Mouse (Mus musculus) cerebellum, adult 9-11 months (tissue): ENCODE measurements around the gene Sgsm3.

Source experiments
- DNase-seq: peaks from one replicate; pipeline ENCODE4 v3.0.0; 2022

Gene Sgsm3

GRCm38 (mm10) chr15:80983264-80983663 lies 5.7 kb downstream of the Sgsm3 start:
- no peak for DNase-seq

GRCm38 (mm10) chr15:80988331-80988730 lies 10.8 kb downstream of the Sgsm3 start:
- DNase-seq: no peak

GRCm38 (mm10) chr15:80989712-80990111 lies 12.1 kb downstream of the Sgsm3 start:
- DNase-seq: no peak

- DNase-seq: no peak
These were observed 17.4 kb downstream of the Sgsm3 start for GRCm38 (mm10) chr15:80994959-80995358.

- DNase-seq: no peak
These were observed 18.7 kb downstream of the Sgsm3 start for GRCm38 (mm10) chr15:80996090-80996835.

- DNase-seq: no peak
These were observed 19.5 kb downstream of the Sgsm3 start for GRCm38 (mm10) chr15:80997077-80997476.

- DNase-seq: no peak
These were observed 23.0 kb downstream of the Sgsm3 start for GRCm38 (mm10) chr15:81000419-81001138.

- peak; percentile 70 for DNase-seq
These were observed 28.7 kb downstream of the Sgsm3 start for GRCm38 (mm10) chr15:81006127-81006735.

- DNase-seq: no peak
These were observed 29.8 kb downstream of the Sgsm3 start for GRCm38 (mm10) chr15:81007339-81007738.

- no peak for DNase-seq
These were observed 30.3 kb downstream of the Sgsm3 start for GRCm38 (mm10) chr15:81007905-81008304.

GRCm38 (mm10) chr15:81008689-81009123 lies 31.1 kb downstream of the Sgsm3 start:
- DNase-seq: no peak

- DNase-seq: peak; percentile 46
These were observed 32.5 kb downstream of the Sgsm3 start for GRCm38 (mm10) chr15:81010114-81010513.

- no peak for DNase-seq
These were observed 34.0 kb downstream of the Sgsm3 start for GRCm38 (mm10) chr15:81011523-81011922.

GRCm38 (mm10) chr15:81012359-81012758 lies 34.8 kb downstream of the Sgsm3 start:
- DNase-seq: no peak

- no peak for DNase-seq
These were observed 35.6 kb downstream of the Sgsm3 start for GRCm38 (mm10) chr15:81013186-81013585.

GRCm38 (mm10) chr15:81015068-81015744 lies 37.6 kb downstream of the Sgsm3 start:
- DNase-seq: no peak

GRCm38 (mm10) chr15:81016488-81016887 lies 38.9 kb downstream of the Sgsm3 start:
- DNase-seq: no peak

- no peak for DNase-seq
These were observed 39.7 kb downstream of the Sgsm3 start for GRCm38 (mm10) chr15:81017308-81017707.

GRCm38 (mm10) chr15:81021377-81021776 lies 43.8 kb downstream of the Sgsm3 start:
- DNase-seq: no peak

- no peak for DNase-seq
These were observed 44.9 kb downstream of the Sgsm3 start for GRCm38 (mm10) chr15:81022437-81022836.

- DNase-seq: no peak
These were observed 46.3 kb downstream of the Sgsm3 start for GRCm38 (mm10) chr15:81023842-81024241.

GRCm38 (mm10) chr15:81026901-81027300 lies 49.3 kb downstream of the Sgsm3 start:
- no peak for DNase-seq
